Mouse (Mus musculus) intestine, embryonic 16.5 days (tissue): ENCODE results near the gene Gm44965. TPM values are rescaled to one million over a fixed set of nuclear protein-coding genes. Genes with fewer than 3 reads are reported as not detected.
A peak's percentile ranks its signal among the peaks of the same experiment; 100 is the strongest.

Experiments used
- ATAC-seq: fragments of 200-750 bp; cut with Nextera tagmentation; 2 replicates; pipeline ENCODE4 v1.8.0; 2017; ENCODE audit warnings: moderate TSS enrichment, moderate library complexity
- H3K27ac ChIP-seq: fragments of 300-500 bp; sonication (generic); 2 replicates; pipeline ENCODE4 v1.5.1; 2014; ENCODE audit warnings: mild to moderate bottlenecking, low read length
- H3K27me3 ChIP-seq: fragments of 300-500 bp; sonication (generic); replicated peaks from 2 replicates; pipeline ENCODE4 v1.6.1; 2014; ENCODE audit warnings: low read length, control low read depth, mixed read lengths; ENCODE audit not compliant: control insufficient read depth, insufficient read depth
- H3K36me3 ChIP-seq: fragments of 300-500 bp; sonication (generic); 2 replicates; pipeline ENCODE4 v1.6.1; 2014; ENCODE audit warnings: low read length, control low read depth; ENCODE audit not compliant: control insufficient read depth, insufficient read depth
- H3K4me1 ChIP-seq: fragments of 300-500 bp; sonication (generic); 2 replicates; pipeline ENCODE4 v1.6.1; 2014; ENCODE audit warnings: low read length, control low read depth, mixed read lengths; ENCODE audit not compliant: control insufficient read depth, insufficient read depth
- H3K4me2 ChIP-seq: fragments of 300-500 bp; sonication (generic); 2 replicates; pipeline ENCODE4 v1.6.1; 2014; ENCODE audit warnings: low read depth, low read length, control low read depth
- H3K4me3 ChIP-seq: fragments of 300-500 bp; sonication (generic); 2 replicates; pipeline ENCODE4 v1.5.1; 2014; ENCODE audit warnings: mild to moderate bottlenecking, low read length
- H3K9ac ChIP-seq: fragments of 300-500 bp; sonication (generic); 2 replicates; pipeline ENCODE4 v1.6.1; 2014; ENCODE audit warnings: low read depth, low read length
- H3K9me3 ChIP-seq: fragments of 300-500 bp; sonication (generic); 2 replicates; pipeline ENCODE4 v1.6.1; 2016; ENCODE audit warnings: low read length, control low read depth; ENCODE audit not compliant: control insufficient read depth
- WGBS: fragments of 180-500 bp; shearing (Covaris S2); extraction: QIAGEN DNeasy Blood & Tissue Kit; methylation state at CpG from one replicate; pipeline ENCODE4 v1.1.7; 2014; 5-methylcytosine and 5-hydroxymethylcytosine counted together
- polyA plus RNA-seq: library from polyadenylated mRNA; unstranded; fragments of >200 nt; fragmentation: Nextera tagmentation; extraction: Ambion mirVana; gene quantifications from 2 replicates; pipeline ENCODE4 v1.2.1, GENCODE M21; 2015

The Gm44965 gene
- polyA plus RNA-seq, 1 experiment from 2014 or later = not detected

DNA sequence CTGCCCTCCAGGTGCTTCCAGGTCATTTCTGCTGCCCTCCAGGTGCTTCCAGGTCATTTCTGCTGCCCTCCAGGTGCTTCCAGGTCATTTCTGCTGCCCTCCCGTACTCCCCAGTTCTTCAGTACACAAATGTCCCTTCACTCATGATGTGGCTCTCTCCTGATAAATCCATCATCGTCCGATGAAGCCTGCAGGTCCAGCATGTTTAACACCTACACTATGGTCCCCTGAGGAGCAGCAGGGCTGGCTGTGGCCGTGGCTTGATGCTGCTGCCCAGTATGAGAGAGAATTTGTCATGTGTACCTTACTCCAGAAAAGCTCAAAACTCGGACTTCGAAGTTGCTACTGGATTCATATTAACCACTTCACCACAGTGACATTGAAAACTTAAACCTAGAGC lies 47.6 kb downstream of the Gm44965 start:
- Histone ChIP-seq H3K4me2 (no peak overlapping the region), H3K36me3 (no peaks in the 10 kb centered on the region), H3K27me3 (no peaks in the 10 kb centered on the region), H3K27ac (no peak overlapping the region), H3K4me1 (no peaks in the 10 kb centered on the region), H3K9ac (no peak overlapping the region), H3K4me3 (no peak overlapping the region), H3K9me3 (no peaks in the 10 kb centered on the region)
- WGBS = 72% methylated on average over 6 of the region's 6 CpGs
- no peak for ATAC-seq

DNA sequence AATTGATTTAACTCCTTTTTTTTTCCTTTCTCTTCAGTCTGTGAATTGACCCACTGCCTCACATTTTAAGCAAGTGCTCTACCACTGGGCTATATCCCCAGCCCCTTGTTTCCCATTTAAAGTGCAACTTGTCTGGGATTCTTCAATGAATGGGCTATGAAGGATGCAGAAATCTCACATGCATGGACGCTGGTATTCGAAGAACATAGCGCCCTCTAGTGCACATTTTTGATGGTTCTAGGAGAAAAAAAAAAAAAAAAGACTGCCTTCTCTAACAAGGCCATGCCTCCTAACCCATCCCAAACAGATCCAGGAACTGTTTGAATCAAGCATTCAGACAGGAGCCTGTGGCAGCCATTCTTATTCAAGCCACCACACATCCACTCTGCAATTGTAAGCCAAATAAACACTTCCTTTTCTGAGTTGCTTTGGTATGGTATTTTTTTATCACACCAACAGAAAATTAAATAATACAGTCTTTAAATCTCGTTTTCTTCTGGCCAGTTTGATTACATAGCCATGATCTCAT lies 49.1 kb downstream of the Gm44965 start:
- Histone ChIP-seq H3K27ac (no peak overlapping the region), H3K27me3 (no peaks in the 10 kb centered on the region), H3K4me2 (no peak overlapping the region), H3K9me3 (no peaks in the 10 kb centered on the region), H3K4me1 (no peaks in the 10 kb centered on the region), H3K4me3 (no peak overlapping the region), H3K36me3 (no peaks in the 10 kb centered on the region), H3K9ac (no peak overlapping the region)
- WGBS = 21% methylated on average over 4 of the region's 4 CpGs
- ATAC-seq = no peak

DNA sequence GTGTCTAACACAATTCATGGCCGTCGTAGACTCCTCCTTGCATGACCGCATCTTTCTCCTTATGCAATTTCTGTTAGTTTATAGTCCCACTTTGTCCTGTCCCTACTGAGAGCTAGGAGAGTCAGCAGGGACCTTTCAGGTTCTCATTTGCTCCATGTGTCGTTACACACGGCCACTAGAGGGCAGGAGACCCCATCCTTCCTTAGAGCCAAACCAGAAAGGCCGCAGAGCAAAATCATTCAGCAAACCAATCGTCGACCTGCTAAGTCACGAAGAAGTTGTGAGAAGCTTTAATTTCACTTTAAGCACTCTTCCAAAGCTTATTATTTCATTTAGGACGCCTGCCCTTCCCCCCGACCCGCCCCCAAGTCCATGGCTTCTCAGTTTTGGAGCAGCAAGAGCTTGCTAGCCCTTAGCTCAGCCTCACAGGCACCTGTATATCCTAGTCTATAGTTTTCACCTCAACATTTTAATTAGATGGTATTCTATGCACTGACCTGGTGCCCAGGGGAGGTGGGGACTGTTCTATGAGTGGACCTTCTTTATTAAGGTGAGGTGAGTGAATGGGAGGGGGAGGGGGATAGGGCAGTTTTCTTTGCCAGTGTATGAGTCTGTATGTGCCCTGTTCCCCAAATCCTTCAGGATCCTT lies 52.0 kb downstream of the Gm44965 start:
- Histone ChIP-seq H3K36me3 (no peaks in the 10 kb centered on the region), H3K9me3 (no peaks in the 10 kb centered on the region), H3K27me3 (no peaks in the 10 kb centered on the region), H3K4me1 (no peaks in the 10 kb centered on the region), H3K27ac (no peak overlapping the region), H3K4me3 (no peak overlapping the region), H3K9ac (no peak overlapping the region), H3K4me2 (no peak overlapping the region)
- ATAC-seq = peak; percentile 43; the same call in 1 of the 2 replicates
- WGBS = 9% methylated on average over 12 of the region's 12 CpGs

DNA sequence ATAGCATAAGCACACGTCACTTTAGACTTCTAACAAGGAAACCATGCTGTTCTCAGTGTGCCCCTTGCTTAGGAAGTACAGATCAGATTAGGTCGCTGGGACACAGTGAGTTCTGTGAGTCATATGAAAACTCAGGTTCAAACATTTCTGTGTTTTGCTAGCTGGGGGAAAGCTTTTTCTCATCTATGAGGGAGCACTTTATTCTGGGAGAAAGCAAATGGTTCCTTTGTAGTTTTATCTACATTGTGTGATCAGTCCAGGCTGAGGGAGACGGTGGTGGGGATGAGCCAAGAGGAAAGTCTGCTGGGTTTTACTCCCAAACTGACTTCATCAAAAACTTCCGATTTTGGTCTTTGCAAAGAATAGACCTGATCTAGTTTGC lies 52.6 kb downstream of the Gm44965 start:
- H3K4me2 ChIP-seq = no peak overlapping the region
- H3K27me3 ChIP-seq = no peaks in the 10 kb centered on the region
- H3K27ac ChIP-seq = no peak overlapping the region
- H3K4me3 ChIP-seq = no peak overlapping the region
- H3K9me3 ChIP-seq = no peaks in the 10 kb centered on the region
- no peaks in the 10 kb centered on the region for H3K36me3 ChIP-seq
- 90% methylated on average over 4 of the region's 4 CpGs for WGBS
- H3K4me1 ChIP-seq = no peaks in the 10 kb centered on the region
- no peak for ATAC-seq
- H3K9ac ChIP-seq = no peak overlapping the region

DNA sequence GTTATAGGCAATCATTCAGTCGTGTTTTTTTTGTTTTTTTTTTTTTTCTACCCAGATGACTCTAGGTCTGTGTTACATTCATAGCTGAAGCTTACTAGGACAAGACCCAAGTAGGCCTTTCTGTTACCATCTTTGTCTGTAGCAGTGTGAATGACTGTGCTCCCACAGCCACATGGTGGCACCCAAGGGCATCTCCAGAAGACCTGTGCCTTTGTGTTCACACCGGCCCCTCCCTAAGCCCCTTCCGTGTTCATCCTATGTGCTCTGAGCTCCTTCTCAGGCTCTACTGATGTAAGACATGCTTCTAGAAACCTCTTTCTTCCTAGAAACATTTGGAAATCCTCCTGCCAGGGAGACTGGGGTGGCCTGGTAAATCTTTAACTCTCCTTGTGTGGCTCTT lies 53.3 kb downstream of the Gm44965 start, which contains the start of gene Gimap8:
Gene Gimap8, plus strand, starts transcription at position 240 of the 400 bp plus-strand sequence.
- Histone ChIP-seq H3K27ac (no peak within 1 kb of the TSS), H3K9ac (no peak within 1 kb of the TSS), H3K4me3 (no peak within 1 kb of the TSS), H3K36me3 (no peaks in the 10 kb centered on the region), H3K4me2 (no peak within 1 kb of the TSS), H3K9me3 (no peaks in the 10 kb centered on the region), H3K4me1 (no peaks in the 10 kb centered on the region), H3K27me3 (no peaks in the 10 kb centered on the region)
- WGBS = 28% methylated on average over 3 of the region's 3 CpGs
- 0 out of 2 replicates have a peak, but pooled peaks have one; percentile 64 for ATAC-seq

DNA sequence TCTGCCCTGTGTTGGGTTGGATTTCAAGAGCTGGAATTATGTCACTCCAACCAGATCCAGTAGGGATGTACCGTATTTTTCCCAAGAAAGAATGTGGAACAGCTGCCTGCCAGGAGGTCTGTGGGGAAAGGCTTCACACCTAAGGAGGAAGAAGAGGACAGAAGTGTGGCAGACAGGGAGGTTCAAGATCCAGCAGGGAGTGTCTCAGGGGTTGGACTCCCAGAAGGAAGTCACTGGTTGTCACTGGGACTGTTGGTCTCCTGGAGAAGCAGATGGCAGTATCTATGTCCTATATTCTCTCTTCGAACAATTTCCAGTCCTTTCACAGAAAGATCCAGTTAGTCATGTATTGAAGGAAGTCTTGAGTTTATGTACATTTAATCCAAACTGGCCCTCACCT lies 53.9 kb downstream of the Gm44965 start:
- no peak overlapping the region for H3K4me2 ChIP-seq
- H3K4me3 ChIP-seq = no peak overlapping the region
- no peaks in the 10 kb centered on the region for H3K9me3 ChIP-seq
- no peak overlapping the region for H3K27ac ChIP-seq
- 76% methylated on average over 2 of the region's 2 CpGs for WGBS
- H3K36me3 ChIP-seq = no peaks in the 10 kb centered on the region
- H3K4me1 ChIP-seq = no peaks in the 10 kb centered on the region
- peak; percentile 35; the same call in 1 of the 2 replicates for ATAC-seq
- H3K27me3 ChIP-seq = no peaks in the 10 kb centered on the region
- no peak overlapping the region for H3K9ac ChIP-seq

DNA sequence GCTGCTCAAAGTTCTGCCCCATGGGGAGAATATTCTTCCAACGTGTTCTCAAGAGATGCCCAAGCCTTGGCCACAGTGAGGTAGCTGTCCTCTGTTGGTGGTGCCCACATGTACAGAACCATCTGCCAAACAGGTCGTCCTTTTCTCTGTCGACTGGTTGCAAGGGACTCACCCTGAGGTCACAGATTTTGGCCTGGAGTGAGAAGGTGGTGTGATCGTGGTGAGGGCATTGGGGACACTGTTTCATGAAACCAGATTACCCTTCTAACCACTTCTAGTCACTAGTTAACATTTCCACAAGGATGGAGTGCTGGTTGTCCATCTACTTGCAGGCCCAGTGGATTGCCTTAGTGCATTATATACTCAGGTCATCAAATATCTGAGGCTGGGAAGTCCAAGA lies 55.0 kb downstream of the Gm44965 start:
- Histone ChIP-seq H3K4me2 (no peak overlapping the region), H3K27me3 (no peaks in the 10 kb centered on the region), H3K27ac (no peak overlapping the region), H3K9ac (no peak overlapping the region), H3K36me3 (no peaks in the 10 kb centered on the region), H3K4me1 (no peaks in the 10 kb centered on the region), H3K9me3 (no peaks in the 10 kb centered on the region), H3K4me3 (no peak overlapping the region)
- 86% methylated on average over 4 of the region's 4 CpGs for WGBS
- ATAC-seq = no peak

DNA sequence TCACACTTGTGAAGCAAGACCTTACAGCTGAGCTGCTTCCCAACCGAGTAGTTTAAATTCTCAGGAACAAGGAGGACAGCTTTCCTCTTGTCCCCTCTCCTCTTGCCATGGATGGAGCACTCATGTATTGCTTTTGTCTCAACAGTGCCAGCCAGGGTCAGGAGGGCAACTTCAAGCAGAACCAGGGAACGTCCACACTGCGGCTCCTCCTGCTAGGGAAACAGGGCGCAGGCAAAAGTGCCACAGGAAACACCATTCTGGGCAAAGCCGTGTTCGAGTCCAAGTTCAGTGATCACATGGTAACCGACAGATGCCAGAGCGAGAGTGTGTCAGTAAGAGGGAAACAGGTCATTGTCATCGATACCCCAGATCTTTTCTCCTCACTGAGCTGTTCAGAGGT lies 56.3 kb downstream of the Gm44965 start:
- no peak overlapping the region for H3K4me3 ChIP-seq
- no peaks in the 10 kb centered on the region for H3K9me3 ChIP-seq
- H3K27me3 ChIP-seq = no peaks in the 10 kb centered on the region
- ATAC-seq = no peak
- H3K9ac ChIP-seq = no peak overlapping the region
- no peak overlapping the region for H3K4me2 ChIP-seq
- no peaks in the 10 kb centered on the region for H3K36me3 ChIP-seq
- H3K4me1 ChIP-seq = no peaks in the 10 kb centered on the region
- WGBS = 87% methylated on average over 9 of the region's 9 CpGs
- H3K27ac ChIP-seq = no peak overlapping the region

DNA sequence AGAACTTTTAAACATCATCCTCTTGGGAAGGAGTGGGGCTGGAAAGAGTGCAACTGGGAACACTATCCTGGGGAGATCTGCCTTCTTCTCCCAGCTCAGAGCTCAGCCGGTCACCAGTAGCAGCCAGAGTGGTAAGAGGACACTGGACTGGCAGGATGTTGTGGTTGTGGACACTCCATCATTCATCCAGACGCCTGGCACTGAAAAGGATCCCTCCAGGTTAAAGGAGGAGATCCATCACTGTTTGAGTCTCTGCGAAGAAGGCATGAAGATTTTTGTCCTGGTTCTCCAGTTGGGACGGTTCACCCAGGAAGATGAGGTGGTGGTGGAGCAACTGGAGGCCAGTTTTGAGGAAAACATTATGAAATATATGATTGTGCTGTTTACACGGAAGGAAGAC lies 65.0 kb downstream of the Gm44965 start:
- H3K9ac ChIP-seq = no peak overlapping the region
- 70% methylated on average over 5 of the region's 5 CpGs for WGBS
- H3K27me3 ChIP-seq = no peaks in the 10 kb centered on the region
- H3K9me3 ChIP-seq = no peaks in the 10 kb centered on the region
- H3K27ac ChIP-seq = no peak overlapping the region
- ATAC-seq = no peak
- H3K4me3 ChIP-seq = no peak overlapping the region
- H3K36me3 ChIP-seq = no peaks in the 10 kb centered on the region
- H3K4me2 ChIP-seq = no peak overlapping the region
- H3K4me1 ChIP-seq = no peaks in the 10 kb centered on the region

DNA sequence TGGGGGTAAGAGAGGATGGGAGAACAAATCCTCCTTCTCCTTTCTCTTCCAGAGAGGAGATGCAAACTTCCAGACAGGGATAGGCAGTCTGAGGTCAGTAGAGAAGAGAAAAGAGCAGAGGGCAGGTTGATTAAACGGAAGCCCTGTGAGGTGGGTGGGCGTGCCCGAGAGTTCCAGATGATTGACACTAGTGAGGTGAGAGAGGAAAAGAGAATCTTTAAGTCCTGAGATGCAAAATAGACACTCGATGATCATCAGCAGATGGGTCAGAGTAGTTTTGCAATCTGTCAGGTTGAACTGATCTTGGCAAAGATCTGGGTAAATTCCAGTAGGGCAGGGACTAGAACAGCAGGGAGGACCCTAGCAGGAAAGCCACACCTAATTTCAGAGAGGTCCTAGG lies 71.0 kb downstream of the Gm44965 start:
- H3K4me2 ChIP-seq = no peak overlapping the region
- no peak overlapping the region for H3K27ac ChIP-seq
- H3K36me3 ChIP-seq = no peaks in the 10 kb centered on the region
- H3K9me3 ChIP-seq = no peaks in the 10 kb centered on the region
- 86% methylated on average over 4 of the region's 4 CpGs for WGBS
- no peak overlapping the region for H3K4me3 ChIP-seq
- peaks cover 3% of the 10 kb centered on the region for H3K4me1 ChIP-seq
- H3K9ac ChIP-seq = no peak overlapping the region
- no peaks in the 10 kb centered on the region for H3K27me3 ChIP-seq
- no peak for ATAC-seq
